Mouse (Mus musculus) mesoderm, embryonic 11.5 days (tissue): ENCODE results near the gene Kng2.
A peak's percentile ranks its signal among the peaks of the same experiment; 100 is the strongest.
"Not testable (repeated sequence)": the region's sequence is repeated elsewhere in the genome, so short reads cannot be mapped to it uniquely, and the experiment has no call there.

Experiments
- DNase-seq: peaks from one replicate; pipeline ENCODE4 v3.0.0-alpha.2; 2012; ENCODE audit warnings: low read depth, low spot score

The Kng2 gene

DNA sequence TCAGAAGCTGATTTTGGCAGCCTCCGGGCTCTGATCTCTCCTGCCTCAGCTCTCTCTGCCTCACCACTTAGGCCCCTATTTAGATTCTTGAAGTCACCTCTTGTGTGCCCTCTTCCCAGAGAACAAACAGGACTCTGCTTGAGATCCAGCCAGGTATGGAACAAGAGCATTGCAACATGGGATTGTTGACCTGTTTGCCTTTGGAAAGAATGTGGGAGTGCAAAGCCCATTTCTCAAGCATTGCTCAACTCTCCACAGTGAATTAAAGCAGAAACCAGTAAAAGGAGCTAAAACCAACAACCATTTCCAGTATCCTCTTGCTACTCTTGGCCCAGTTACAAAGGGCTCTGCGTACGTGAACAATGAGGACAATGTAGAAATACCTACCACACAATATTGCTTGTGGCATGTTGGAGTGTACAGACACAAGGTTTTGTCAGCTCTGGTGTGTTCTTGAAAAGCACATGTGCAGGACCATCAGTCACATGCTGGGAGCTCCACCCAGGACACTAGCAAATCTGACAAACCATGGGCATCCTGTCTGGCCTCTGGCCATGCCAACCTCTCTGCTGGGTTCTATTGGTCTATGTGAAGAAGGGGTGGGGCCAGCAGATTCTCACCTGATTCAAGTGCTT, at the start of gene Kng2:
Kng2 (minus strand) TSS at position 517 of the 635 bp plus-strand sequence.
- DNase-seq = not testable (repeated sequence)

DNA sequence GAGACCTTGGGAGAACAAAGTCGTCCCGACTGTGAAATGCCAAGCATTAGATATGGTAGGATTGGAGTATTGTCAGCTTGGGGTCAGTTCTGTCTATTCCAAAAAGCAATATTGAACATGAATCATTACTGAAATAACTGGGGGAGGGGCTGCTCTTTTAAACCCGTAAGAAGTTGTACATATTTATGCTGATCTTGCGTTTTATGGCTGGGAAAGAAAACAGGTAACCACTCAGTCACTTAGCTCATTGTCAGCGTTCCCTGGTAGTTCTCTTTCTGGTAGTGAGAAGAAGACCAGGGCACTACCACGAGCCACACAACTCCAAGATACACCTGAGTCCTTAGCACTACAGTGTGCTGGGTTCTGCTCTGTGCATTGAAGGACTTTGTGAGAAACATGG, 48.2 kb upstream of the Kng2 start:
- DNase-seq = not testable (repeated sequence)

DNA sequence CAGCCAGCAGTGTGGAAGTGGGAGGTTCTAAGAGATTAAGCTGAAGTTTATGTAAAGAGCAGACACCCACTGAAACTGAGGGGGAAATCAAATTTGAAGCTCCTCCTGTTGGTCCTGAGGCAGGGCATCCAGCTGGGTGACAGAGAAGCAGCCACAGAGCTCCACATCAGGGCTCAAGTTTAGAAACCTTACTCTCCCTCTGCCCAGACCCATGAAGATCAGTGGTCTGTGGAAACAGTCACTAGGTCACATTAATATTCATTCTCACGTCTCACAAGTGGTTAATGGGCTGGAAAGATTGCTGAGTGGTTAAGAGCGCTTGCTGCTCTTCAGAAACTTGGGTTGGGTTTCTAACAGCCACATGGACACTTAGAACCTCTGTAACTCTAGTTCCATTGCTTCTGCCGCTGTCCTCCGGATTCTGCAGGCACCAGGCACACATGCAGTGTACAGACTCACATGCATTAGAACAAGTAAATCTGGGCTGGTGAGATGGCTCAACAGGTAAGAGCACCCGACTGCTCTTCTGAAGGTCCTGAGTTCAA, 31.6 kb upstream of the Kng2 start:
- DNase-seq = not testable (repeated sequence)

DNA sequence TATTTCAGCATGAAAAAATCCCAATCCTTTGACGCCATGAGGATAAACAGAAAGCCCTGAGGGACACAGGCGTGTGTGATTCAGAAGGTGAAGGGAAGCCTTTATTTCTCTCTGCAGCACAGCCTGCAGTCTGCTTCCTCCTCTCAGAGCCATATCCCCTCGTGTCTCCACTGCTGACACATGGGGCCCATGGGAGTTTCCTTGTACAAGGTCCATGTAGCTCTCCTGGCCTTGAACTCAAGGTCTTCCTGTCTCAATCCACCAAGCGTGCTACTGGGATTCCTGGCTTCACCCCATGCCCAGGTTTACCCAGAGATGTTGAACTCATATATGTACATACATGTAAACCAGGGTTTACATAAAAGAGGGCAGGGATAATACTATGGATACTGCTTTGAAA, 30.3 kb upstream of the Kng2 start:
- not testable (repeated sequence) for DNase-seq

DNA sequence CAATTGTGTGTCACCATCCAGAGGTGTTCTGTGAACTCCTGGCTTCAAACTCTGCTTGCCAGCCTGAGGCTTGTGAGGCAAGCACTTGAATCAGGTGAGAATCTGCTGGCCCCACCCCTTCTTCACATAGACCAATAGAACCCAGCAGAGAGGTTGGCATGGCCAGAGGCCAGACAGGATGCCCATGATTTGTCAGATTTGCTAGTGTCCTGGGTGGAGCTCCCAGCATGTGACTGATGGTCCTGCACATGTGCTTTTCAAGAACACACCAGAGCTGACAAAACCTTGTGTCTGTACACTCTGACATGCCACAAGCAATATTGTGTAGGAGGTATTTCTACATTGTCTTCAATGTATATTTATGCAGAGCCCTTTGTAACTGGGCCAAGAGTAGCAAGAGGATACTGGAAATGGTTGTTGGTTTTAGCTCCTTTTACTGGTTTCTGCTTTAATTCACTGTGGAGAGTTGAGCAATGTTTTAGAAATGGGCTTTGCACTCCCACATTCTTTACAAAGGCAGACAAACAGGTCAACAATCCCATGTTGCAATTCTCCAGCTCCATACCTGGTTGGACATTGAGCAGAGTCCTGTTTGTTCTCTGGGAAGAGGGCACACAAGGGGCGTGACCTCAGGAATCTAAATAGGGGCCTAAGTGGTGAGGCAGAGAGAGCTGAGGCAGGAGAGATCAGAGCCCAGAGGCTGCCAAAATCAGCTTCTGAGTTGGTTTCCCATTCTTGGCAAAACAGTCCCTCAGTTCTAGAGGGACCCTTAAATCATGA, 28.6 kb upstream of the Kng2 start, which contains the start of gene Kng1:
Kng1 (plus strand) TSS at position 198 of the 780 bp plus-strand sequence.
- not testable (repeated sequence) for DNase-seq

DNA sequence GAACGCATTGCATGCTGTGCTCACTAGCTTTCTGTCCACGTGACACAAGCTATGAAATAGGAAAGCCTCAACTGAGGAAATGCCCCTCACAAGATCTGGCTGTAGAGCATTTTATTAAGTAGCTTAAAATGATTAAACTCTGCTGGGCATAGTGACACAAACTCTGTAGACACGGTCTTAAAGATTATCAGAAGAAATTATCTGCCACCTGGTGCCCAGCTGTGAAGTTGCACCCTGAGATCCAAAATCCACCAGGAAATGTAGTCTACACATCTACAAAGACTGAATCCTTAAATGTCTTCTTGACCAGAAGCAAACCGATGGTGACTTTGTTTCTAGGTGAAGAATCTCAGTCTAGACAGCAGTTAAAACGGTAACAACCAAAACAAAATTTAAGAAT, 17.0 kb upstream of the Kng2 start:
- peak; percentile 18 for DNase-seq

DNA sequence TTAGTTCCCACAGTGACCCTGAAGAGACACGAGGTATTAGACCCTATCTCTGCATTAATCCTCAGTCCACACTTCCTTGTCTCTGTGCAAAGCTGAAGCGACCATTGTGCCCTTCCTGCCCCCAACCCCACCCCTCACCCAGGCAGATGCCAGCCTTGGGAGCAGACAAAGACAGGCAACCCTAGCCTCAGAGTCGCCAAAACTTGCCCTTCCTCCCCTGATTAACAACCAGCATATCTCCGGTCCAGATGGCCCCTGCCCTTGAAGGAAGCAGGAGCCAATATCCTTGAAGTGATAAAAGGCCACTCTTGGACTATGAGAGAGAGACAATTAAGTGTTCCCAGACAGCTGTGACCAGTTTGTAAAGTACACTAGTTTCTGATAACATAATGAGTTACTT, 11.6 kb upstream of the Kng2 start:
- no peak for DNase-seq

DNA sequence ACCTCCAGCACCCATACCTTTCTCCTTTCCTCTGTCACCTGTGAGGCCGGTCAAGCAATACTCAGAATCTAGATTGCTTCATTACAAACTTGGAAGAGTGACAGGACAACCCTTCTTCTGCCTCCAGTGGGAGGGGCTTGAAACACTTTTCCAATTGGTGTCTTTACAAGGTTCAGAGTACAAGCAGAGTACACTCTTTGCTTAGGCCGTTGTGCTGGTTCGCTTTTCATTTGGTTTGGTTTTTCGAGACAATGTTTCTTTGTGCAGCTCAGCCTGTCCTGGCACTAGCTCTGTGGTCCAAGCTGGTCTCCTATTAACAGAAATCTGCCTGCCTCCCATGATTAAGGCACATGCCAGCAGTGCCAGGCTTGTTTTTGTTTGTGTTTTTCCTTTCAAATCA, 10.0 kb upstream of the Kng2 start:
- no peak for DNase-seq

DNA sequence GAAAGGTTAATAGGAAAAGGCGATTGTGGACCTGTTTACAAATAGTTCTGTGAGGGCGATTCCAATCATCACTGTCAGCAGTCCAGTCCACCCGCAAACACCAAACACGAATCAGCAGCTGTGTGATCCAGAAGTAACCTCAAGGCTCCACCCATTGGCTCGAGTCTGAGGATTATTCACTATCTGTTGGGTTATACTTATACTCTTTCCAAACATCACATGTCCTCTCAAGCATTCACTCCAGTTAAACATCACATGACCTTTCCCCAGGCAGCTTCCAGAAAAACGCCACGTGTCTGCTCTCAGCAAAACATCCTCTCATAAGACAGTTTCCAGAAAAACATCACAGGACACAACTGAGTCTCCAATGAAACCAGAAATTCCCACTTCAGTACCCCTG, 8.5 kb upstream of the Kng2 start:
- no peak for DNase-seq

DNA sequence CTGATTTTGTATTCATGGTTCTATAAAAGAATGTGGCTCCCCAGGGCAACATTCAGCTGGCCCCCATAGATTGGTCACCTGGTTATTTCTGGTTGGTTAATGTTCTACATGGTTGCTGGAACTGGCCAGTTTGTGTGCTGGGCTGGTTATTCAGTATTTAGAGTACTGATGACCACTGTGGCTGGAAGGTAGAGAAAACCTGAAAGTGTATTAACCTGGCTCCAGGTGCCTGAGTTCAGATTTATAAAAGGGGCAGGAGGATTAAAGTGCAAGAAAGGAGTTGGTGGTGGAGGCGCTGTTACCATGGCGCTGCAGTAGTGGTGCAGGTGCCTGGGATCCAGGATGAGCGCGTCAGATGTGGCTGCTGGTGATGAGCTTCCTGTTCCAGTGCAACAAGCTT, 4.4 kb upstream of the Kng2 start:
- no peak for DNase-seq

DNA sequence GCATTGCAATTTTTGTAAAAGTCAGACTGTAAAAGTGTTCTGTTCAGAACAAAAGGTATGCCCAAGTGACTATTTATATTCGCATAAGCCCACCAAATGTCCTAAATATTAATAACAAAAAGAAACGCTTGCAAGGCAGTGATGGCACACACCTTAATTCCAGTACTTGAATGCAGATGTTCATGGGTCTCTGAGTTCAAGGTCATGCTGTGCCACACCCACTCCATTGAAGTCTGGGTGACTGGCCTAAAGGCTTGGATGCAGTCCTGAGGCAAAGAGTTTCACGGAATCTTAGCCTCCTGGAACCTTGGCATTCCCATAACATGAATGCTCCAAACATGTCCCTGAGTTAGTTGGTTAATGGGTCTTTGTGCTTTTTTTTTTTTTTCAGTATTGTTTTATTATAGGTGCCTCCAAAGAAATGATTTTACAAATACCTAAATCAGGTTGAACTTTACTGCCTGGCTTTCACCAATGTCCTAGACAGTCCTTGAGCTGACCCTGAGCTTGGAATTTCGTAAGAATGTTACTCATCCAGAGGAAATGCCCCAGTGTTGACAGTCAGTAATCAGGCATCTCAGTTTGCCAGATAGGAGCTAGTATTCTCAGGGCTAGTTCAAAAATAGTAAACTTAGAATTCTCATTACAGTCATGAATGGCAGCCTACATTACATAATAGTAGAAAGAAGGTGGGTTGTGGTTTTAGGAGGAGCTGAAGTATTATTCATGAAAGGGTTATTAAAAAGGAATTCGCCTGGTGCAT, 1.6 kb upstream of the Kng2 start:
- DNase-seq = no peak

DNA sequence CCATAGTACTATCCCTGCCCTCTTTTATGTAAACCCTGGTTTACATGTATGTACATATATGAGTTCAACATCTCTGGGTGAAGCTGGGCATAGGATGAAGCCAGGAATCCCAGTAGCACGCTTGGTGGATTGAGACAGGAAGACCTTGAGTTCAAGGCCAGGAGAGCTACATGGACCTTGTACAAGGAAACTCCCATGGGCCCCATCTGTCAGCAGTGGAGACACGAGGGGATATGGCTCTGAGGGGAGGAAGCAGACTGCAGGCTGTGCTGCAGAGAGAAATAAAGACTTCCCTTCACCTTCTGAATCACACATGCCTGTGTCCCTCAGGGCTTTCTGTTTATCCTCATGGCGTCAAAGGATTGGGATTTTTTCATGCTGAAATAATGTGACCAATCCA, 1.9 kb downstream of the Kng2 start:
- DNase-seq = peak; percentile 29

DNA sequence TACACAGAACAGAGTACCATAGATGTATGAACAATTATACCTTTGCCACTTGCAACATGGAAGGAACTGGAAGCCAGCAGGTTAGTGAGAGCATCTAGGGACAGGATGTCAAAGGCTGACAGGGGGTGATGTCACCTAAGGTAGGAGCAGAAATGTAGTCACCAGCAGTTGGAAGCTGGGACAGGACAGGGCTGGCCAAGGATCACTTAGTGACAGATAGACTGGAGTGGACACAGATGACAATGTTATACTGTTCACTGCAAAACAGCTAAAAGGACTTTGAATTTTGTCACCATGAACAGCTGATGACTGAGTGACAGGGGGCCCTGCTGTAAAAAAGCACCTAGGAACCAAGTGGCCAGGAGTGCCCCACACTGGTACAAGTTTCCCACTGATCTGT, 2.7 kb downstream of the Kng2 start:
- no peak for DNase-seq

DNA sequence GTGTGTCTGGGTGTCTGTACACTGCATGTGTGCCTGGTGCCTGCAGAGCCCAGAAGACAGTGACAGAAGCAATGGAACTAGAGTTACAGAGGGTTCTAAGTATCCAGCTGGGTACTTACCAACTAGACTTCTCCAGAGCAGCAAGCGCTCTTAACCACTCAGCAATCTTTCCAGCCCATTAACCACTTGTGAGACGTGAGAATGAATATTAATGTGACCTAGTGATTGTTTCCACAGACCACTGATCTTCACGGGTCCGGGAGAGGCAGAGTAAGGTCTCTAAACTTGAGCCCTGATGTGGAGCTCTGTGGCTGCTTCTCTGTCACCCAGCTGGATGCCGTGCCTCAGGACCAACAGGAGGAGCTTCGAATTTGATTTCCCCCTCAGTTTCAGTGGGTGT, 4.2 kb downstream of the Kng2 start:
- no peak for DNase-seq

DNA sequence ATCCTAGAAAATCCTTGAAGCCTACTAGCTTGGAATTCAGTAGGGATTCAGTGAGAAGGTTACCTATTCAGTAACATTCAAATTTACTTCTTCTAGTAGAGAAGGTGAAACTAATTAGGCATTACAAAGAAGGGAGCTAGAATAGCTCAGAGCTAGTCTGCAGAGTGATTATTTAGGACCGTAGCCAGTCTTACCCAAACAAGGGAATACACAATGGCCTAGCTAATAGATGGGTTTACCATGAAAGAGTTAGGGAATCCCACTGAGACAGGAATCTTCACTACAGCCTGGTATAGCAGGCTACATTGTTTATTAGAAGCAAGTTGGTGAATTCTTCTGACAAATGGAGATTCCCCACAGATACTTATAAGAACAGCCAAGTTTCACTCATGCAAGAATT, 8.7 kb downstream of the Kng2 start:
- not testable (repeated sequence) for DNase-seq

DNA sequence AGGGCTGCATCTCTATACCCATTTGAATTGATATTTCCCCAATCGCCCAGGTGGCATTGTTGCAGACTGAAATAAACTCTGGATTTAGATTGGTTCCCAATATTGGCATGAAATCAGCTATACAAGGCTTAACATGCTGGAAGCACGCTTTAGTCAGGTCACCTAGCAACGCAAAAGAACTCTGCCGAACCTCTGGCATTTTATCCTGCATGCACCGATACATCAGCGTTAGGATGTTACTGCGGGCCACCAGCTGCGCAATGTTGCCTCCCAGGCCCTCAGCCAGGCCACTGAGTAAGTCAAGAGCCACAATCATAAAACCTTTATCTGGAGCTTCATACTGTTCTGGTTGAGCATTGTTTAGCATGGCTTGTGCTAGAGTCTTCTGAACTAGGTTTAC, 14.6 kb downstream of the Kng2 start:
- DNase-seq = not testable (repeated sequence)

DNA sequence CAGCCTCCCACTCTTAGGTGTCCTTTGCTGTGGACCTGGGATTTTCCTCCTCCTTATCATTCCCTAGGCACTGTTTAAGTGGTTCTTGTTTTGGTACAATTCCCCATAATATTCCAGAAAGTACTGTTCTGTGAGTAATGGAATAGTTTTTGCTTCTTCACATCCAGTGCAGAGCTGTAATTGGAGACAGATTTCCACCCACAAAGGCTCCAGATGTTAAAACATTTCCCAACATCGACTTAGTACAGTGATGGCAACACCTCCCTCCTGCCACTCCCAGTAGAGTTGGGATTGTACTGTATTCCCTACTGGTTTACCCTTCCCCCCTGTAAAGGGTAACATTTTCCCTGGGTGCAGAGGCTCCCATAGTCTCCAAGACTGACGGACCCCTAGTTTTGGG, 15.5 kb downstream of the Kng2 start:
- DNase-seq = not testable (repeated sequence)

DNA sequence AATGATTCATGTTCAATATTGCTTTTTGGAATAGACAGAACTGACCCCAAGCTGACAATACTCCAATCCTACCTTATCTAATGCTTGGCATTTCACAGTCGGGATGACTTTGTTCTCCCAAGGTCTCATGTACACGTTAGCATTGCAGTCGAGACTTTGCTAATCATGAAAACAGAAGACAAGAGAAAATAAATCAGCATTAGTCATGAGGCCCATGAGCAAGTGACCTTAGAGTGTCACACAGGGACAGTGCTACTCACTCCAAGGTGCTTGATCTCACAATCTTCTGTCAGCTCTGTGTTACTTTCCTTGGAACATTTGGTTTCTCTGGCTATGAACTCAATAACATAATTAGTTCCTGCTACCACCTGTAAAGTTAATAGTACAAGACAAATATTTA, 32.3 kb downstream of the Kng2 start:
- not testable (repeated sequence) for DNase-seq

DNA sequence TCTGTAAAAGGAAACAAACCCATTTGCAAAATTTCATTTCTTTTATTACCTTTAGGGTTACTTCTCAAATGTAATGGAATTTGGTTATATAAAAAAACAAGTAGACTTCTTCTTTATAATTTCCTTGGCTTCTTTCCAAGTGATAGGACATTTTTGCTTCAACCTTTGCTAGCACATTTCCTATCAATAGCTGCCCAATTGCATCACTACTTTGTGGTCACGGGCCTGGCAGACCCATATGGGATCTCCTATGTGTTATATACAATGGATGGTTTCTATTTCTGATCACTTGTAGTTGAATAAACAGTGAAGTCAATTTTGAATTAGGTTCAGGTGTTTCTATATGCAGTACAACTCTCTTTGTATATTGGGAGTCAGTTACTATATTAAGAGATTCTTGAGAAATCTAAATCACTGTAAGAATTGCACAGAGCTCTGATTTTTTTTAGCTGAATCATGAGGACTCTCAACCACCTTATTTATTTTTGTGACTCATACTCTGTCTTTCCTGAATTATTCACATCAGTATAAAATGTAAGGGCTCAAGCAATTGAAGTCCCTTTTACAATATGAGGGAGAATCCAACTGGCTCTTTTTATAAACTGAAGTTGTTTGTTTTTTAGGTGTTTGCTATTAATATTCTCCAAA, 61.8 kb downstream of the Kng2 start:
- no peak for DNase-seq

DNA sequence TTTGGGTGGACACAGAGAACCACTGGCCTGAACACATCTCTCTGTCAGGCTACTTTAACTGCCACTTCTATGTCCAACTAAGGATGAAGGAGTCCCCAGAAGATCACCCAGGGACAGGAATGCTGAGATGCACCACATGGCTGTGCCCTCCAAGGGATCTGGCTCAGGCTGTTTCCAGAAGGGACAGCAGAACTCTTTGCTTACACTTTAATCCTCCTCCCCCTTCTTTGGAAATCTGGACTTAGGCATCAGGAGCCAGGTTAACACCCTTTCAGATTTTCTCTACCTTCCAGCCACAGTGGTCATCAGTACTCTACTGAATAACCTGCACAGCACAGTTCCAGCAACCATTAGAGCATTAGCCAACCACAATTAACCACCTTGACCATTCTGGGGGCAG, 66.0 kb downstream of the Kng2 start:
- DNase-seq = no peak

DNA sequence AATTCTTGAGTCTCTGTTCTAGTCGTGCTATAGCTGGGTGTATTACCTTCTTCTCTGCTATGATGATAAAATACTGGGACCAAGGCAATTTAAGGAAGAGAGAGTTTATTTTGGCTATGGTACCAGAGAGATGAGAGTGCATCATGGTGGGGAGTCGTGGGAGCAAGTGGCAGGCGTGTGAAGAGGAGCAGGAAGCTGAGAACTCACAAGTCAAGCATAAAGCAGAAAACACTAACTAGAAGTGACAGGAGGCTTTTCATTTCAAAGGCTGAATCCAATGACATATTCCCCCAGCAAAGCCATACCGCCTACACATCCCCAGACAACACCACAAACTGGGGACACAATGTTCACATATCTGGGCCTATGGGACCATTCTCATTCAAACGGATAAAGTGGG, 67.0 kb downstream of the Kng2 start:
- DNase-seq = no peak

DNA sequence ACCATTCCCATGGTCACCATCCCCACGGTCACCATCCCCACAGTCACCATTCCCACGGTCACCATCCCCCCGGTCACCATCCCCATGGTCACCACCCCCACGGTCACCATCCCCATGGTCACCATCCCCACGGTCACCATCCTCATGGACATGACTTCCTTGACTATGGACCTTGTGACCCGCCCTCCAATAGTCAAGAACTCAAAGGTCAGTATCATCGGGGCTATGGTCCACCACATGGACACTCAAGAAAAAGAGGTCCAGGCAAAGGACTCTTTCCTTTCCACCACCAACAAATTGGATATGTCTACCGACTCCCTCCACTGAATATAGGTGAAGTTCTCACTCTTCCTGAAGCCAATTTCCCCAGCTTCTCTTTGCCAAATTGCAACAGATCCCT, 68.2 kb downstream of the Kng2 start:
- DNase-seq = no peak
